Mouse (Mus musculus) liver, postnatal 0 days (tissue): ENCODE data around the gene Cutc.
A peak's percentile ranks its signal among the peaks of the same experiment; 100 is the strongest.

Experiments
- CTCF ChIP-seq: sonication (generic); IDR thresholded peaks from 2 replicates; pipeline ENCODE4 v1.5.1; 2016; ENCODE audit warnings: antibody characterized with exemption, low read depth
- EP300 ChIP-seq: IDR thresholded peaks from 2 replicates; pipeline ENCODE4 v1.6.1; 2016; ENCODE audit warnings: antibody characterized with exemption, low read depth, mild to moderate bottlenecking

DNA sequence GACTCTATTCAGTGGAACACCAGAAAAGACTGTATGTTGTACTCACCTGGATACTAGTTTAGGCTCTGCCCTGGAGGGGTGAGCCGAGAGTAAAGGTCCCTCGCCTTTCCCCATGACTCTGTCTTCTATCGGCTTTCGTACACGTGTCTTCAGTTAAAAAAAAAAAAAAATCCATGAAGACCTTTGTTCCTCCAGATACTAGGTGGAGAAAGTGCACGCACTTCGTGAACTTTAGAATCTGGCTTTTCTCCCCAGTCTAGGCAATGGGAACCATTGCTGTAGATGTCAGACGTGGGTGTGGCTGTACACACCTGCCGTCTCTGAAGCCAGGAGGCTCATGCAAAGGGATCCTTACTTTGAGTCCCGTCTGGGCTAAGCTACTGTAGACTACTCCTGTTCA is 60.5 kb downstream of the Cutc start:
- TF ChIP-seq CTCF: no peak
- peak; percentile 47; the same call in 1 of the 2 replicates for TF ChIP-seq EP300
